ENCODE assay signal across 19 mouse cellular contexts in the genomic region with DNA sequence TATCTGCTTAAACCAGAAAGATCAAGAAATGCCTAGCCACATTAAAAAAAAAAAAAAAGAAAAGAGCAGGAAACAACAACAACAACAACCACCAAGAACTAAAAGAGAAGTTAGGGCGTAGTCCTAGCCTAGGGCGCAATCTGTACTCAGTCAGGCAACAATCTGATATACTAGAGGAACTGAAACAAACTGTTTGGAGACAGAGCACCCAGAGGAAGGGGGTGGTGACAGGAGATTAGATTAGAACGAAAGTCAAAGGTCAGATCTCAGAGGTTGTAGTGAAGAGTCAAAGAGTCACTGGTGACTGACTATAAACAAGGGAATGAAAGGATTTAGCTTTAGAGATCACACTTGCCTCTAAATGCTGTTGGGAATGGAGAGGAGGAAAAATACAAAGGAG. TPM values are rescaled to one million over a fixed set of nuclear protein-coding genes. Genes with fewer than 3 reads are reported as not detected.
A peak's percentile ranks its signal among the peaks of the same experiment; 100 is the strongest.
DNase-seq lines count a peak whose midpoint lies in the region; ATAC-seq and TF ChIP-seq lines count a peak whose summit lies in the region.
"Had no signal": no experiment of that assay in that cellular context is flagged by ENCODE, and none has a peak within 500 bp of the region (broad histone marks: within the 10 kb centered on the region; RNA-seq: fewer than 3 reads in every experiment).

No protein-coding gene starts in this region.

- H3K27me3 ChIP-seq in liver, embryonic 11.5 days (replicated peaks; ENCODE audit: control insufficient read depth, insufficient read depth, low read length), result no peaks in the 10 kb centered on the region
- no peaks in the 10 kb centered on the region for H3K27me3 ChIP-seq in forebrain, embryonic 13.5 days
- no peaks in the 10 kb centered on the region for H3K27me3 ChIP-seq in thymus, adult 2 months (ENCODE audit: control insufficient read depth, insufficient read depth, low read length)
- H3K27me3 ChIP-seq: hindbrain, embryonic 15.5 days; kidney, embryonic 15.5 days; limb, embryonic 13.5 days; neural tube, embryonic 13.5 days had no signal

- intact Hi-C loops in heart, postnatal 36 days (cut with DNase I), result no loop called here
- intact Hi-C loops in gastrocnemius, adult 2 months (cut with DNase I), result no loop called here

- H3K36me3 ChIP-seq in liver, embryonic 11.5 days (ENCODE audit: control insufficient read depth, insufficient read depth, low read length), result no peaks in the 10 kb centered on the region
- H3K36me3 ChIP-seq in forebrain, embryonic 13.5 days (ENCODE audit: poor library complexity, severe bottlenecking), result no peaks in the 10 kb centered on the region
- H3K36me3 ChIP-seq in thymus, adult 2 months (ENCODE audit: control insufficient read depth, insufficient read depth, low read length), result no peaks in the 10 kb centered on the region
- H3K36me3 ChIP-seq: hindbrain, embryonic 15.5 days; kidney, embryonic 15.5 days; limb, embryonic 13.5 days; neural tube, embryonic 13.5 days had no signal

- TF ChIP-seq CTCF in thymus, adult 2 months (IDR thresholded peaks at IDR 0.05; ENCODE audit: borderline replicate concordance, control insufficient read depth, extremely low read depth, insufficient read depth, low read length, poor library complexity), result no peak
- no peak for TF ChIP-seq CTCF in gastrocnemius, adult 2 months (IDR thresholded peaks at IDR 0.05)

- H3K9ac ChIP-seq in liver, embryonic 11.5 days (ENCODE audit: low read depth, low read length), result no peak overlapping the region
- H3K9ac ChIP-seq in forebrain, embryonic 13.5 days, result no peak overlapping the region
- H3K9ac ChIP-seq: hindbrain, embryonic 15.5 days; kidney, embryonic 15.5 days; limb, embryonic 13.5 days; neural tube, embryonic 13.5 days had no signal

- no peak overlapping the region for H3K4me2 ChIP-seq in liver, embryonic 11.5 days
- H3K4me2 ChIP-seq in forebrain, embryonic 13.5 days, result no peak overlapping the region
- H3K4me2 ChIP-seq: hindbrain, embryonic 15.5 days; kidney, embryonic 15.5 days; limb, embryonic 13.5 days; neural tube, embryonic 13.5 days had no signal

- DNase-seq in heart, adult 8-10 months (ENCODE audit: low spot score), result peak; percentile 23
- no peak for DNase-seq in heart, postnatal 36 days
- DNase-seq in CD4-positive helper T cell, adult 2 months (ENCODE audit: low read depth, low spot score), result peak; percentile 33
- DNase-seq in liver, embryonic 11.5 days (ENCODE audit: low spot score), result no peak
- DNase-seq in thymus, adult 2 months, result no peak
- DNase-seq in gastrocnemius, adult 2 months, result no peak
- DNase-seq: cerebellum, adult 11 months had no signal

- 24% methylated on average over 3 of the region's 3 CpGs for WGBS in liver, embryonic 11.5 days
- WGBS in forebrain, embryonic 13.5 days, result 76% methylated on average over 3 of the region's 3 CpGs
- 63% methylated on average over 3 of the region's 3 CpGs for WGBS in thymus, adult 2 months

- no peak overlapping the region for H3K4me3 ChIP-seq in liver, embryonic 11.5 days (ENCODE audit: low read depth, low read length)
- H3K4me3 ChIP-seq in forebrain, embryonic 13.5 days, result no peak overlapping the region
- no peak overlapping the region for H3K4me3 ChIP-seq in thymus, adult 2 months (ENCODE audit: control insufficient read depth, insufficient read depth, low read length)
- no peak overlapping the region for H3K4me3 ChIP-seq in gastrocnemius, adult 2 months
- H3K4me3 ChIP-seq: hindbrain, embryonic 15.5 days; kidney, embryonic 15.5 days; limb, embryonic 13.5 days; neural tube, embryonic 13.5 days had no signal

- no peaks in the 10 kb centered on the region for H3K9me3 ChIP-seq in liver, embryonic 11.5 days (ENCODE audit: control insufficient read depth, low read length)
- H3K9me3 ChIP-seq in forebrain, embryonic 13.5 days (replicated peaks), result no peaks in the 10 kb centered on the region
- H3K9me3 ChIP-seq: hindbrain, embryonic 15.5 days; kidney, embryonic 15.5 days; limb, embryonic 13.5 days; neural tube, embryonic 13.5 days had no signal

- no peak for TF ChIP-seq POLR2A in thymus, adult 2 months (IDR thresholded peaks at IDR 0.05; ENCODE audit: control insufficient read depth, extremely low read depth, insufficient read depth, low read length, poor library complexity)

- ATAC-seq in liver, embryonic 11.5 days (replicated peaks; ENCODE audit: low FRiP score), result peak; percentile 66
- peak; percentile 94 for ATAC-seq in megakaryocyte-erythroid progenitor cell, adult 5-6 weeks (replicated peaks; ENCODE audit: low FRiP score, low TSS enrichment, poor library complexity, severe bottlenecking)
- no peak for ATAC-seq in forebrain, embryonic 13.5 days

- no peak overlapping the region for H3K27ac ChIP-seq in liver, embryonic 11.5 days (ENCODE audit: low read depth, low read length)
- H3K27ac ChIP-seq in forebrain, embryonic 13.5 days, result no peak overlapping the region
- H3K27ac ChIP-seq in thymus, adult 2 months (ENCODE audit: control insufficient read depth, insufficient read depth, low read length), result no peak overlapping the region
- no peak overlapping the region for H3K27ac ChIP-seq in gastrocnemius, adult 2 months
- H3K27ac ChIP-seq: hindbrain, embryonic 15.5 days; kidney, embryonic 15.5 days; limb, embryonic 13.5 days; neural tube, embryonic 13.5 days had no signal

- H3K4me1 ChIP-seq in liver, embryonic 11.5 days (replicated peaks; ENCODE audit: control insufficient read depth, insufficient read depth, low read length), result no peaks in the 10 kb centered on the region
- no peaks in the 10 kb centered on the region for H3K4me1 ChIP-seq in forebrain, embryonic 13.5 days
- no peaks in the 10 kb centered on the region for H3K4me1 ChIP-seq in thymus, adult 2 months (replicated peaks; ENCODE audit: control insufficient read depth, insufficient read depth, low read length)
- H3K4me1 ChIP-seq: hindbrain, embryonic 15.5 days; kidney, embryonic 15.5 days; limb, embryonic 13.5 days; neural tube, embryonic 13.5 days had no signal

RNA-seq across cellular contexts. Expression of a gene that starts 13.2 kb away (rescaled TPM):
- 1 to 10 TPM; 5.2 to 9.2 (median 7.7) TPM for total RNA-seq in heart, adult 8-10 months (2022)
- 10 to 100 TPM in 1 of 2 experiments, 1 to 10 TPM in 1; 7.7 to 13.9 TPM for total RNA-seq in heart, postnatal 36 days (2021)
- 13.8 and 14.4 TPM in 2 replicates for polyA plus RNA-seq in liver, embryonic 11.5 days (2014; fragmentation: Nextera tagmentation; extraction: Ambion mirVana)
- total RNA-seq in megakaryocyte-erythroid progenitor cell, adult 5-6 weeks (2014; fragmentation: Nextera tagmentation), result 26.0 and 27.2 TPM in 2 replicates
- 26.6 and 33.7 TPM in 2 replicates for total RNA-seq in megakaryocyte-erythroid progenitor cell, adult 5-6 weeks (2017)
- polyA plus RNA-seq in forebrain, embryonic 13.5 days (2015; fragmentation: Nextera tagmentation; extraction: Ambion mirVana), result 2.1 and 2.9 TPM in 2 replicates
- polyA plus RNA-seq in thymus, adult 2 months (2012; rRNA removed), result 2.9 and 3.7 TPM in 2 replicates
- 1 to 10 TPM; 1.8 to 3.4 TPM for total RNA-seq in gastrocnemius, adult 2 months (2021)

RNA-seq across cellular contexts. Expression of a gene that starts 27.7 kb away (rescaled TPM):
- total RNA-seq in heart, adult 8-10 months (2022), result not detected
- not detected for total RNA-seq in heart, postnatal 36 days (2021)
- not detected in 2 replicates for polyA plus RNA-seq in liver, embryonic 11.5 days (2014; fragmentation: Nextera tagmentation; extraction: Ambion mirVana)
- not detected in 2 replicates for total RNA-seq in megakaryocyte-erythroid progenitor cell, adult 5-6 weeks (2014; fragmentation: Nextera tagmentation)
- not detected in 2 replicates for total RNA-seq in megakaryocyte-erythroid progenitor cell, adult 5-6 weeks (2017)
- polyA plus RNA-seq in forebrain, embryonic 13.5 days (2015; fragmentation: Nextera tagmentation; extraction: Ambion mirVana), result not detected in 2 replicates
- polyA plus RNA-seq in thymus, adult 2 months (2012; rRNA removed), result not detected in 2 replicates
- not detected for total RNA-seq in gastrocnemius, adult 2 months (2021)
- total RNA-seq: layer of hippocampus, adult 8-10 months; left cerebral cortex, adult 8-10 months; midbrain, postnatal 0 days had no signal
- polyA plus RNA-seq: gonadal fat pad, adult 2 months; heart, postnatal 0 days; hindbrain, embryonic 15.5 days; kidney, embryonic 15.5 days; limb, embryonic 13.5 days; midbrain, postnatal 0 days; neural tube, embryonic 13.5 days; thymus, postnatal 0 days had no signal

Comparison
In these comparisons a context has a peak if more than half of its experiments do, and no peak if none do; other contexts are left out.
1. DNase-seq: peak in heart, adult 8-10 months (single experiment) and CD4-positive helper T cell, adult 2 months (single experiment); none in heart, postnatal 36 days (0 of 2), liver, embryonic 11.5 days (single experiment), thymus, adult 2 months (single experiment) and gastrocnemius, adult 2 months (single experiment).